Mouse (Mus musculus) ovary, postnatal 10 days (tissue): ENCODE results near the gene Vwa3a.

ENCODE experiments used
- DNase-seq: peaks from one replicate; pipeline ENCODE4 v3.0.0; 2022; ENCODE audit warnings: low spot score

The Vwa3a gene

GRCm38 (mm10) chr7:120748478-120748877 is 9.4 kb downstream of the Vwa3a start:
- no peak for DNase-seq

- DNase-seq = no peak
Observed at GRCm38 (mm10) chr7:120751330-120751729, 12.2 kb downstream of the Vwa3a start.

- DNase-seq = no peak
Observed at GRCm38 (mm10) chr7:120751906-120752305, 12.8 kb downstream of the Vwa3a start.

GRCm38 (mm10) chr7:120754671-120755070 is 15.6 kb downstream of the Vwa3a start:
- DNase-seq = peak; percentile 50

- DNase-seq = no peak
Observed at GRCm38 (mm10) chr7:120767369-120767768, 28.3 kb downstream of the Vwa3a start.

GRCm38 (mm10) chr7:120771389-120771788 is 32.3 kb downstream of the Vwa3a start:
- DNase-seq = no peak

- DNase-seq = no peak
Observed at GRCm38 (mm10) chr7:120778012-120778411, 38.9 kb downstream of the Vwa3a start.

GRCm38 (mm10) chr7:120795544-120795943 is 56.4 kb downstream of the Vwa3a start:
- DNase-seq = no peak

- no peak for DNase-seq
Observed at GRCm38 (mm10) chr7:120796369-120796768, 57.3 kb downstream of the Vwa3a start.

GRCm38 (mm10) chr7:120803268-120803667 is 64.2 kb downstream of the Vwa3a start:
- DNase-seq = no peak

GRCm38 (mm10) chr7:120809705-120810104 is 70.6 kb downstream of the Vwa3a start:
- DNase-seq = no peak

- no peak for DNase-seq
Observed at GRCm38 (mm10) chr7:120811834-120812415, 72.8 kb downstream of the Vwa3a start, which contains the start of gene Gm5737. TSS of gene Gm5737 (plus strand) at chr7:120812365.

GRCm38 (mm10) chr7:120817552-120817951 is 78.4 kb downstream of the Vwa3a start:
- no peak for DNase-seq

GRCm38 (mm10) chr7:120819386-120819785 is 80.3 kb downstream of the Vwa3a start:
- no peak for DNase-seq

- DNase-seq = peak; percentile 28
Observed at GRCm38 (mm10) chr7:120823248-120823647, 84.1 kb downstream of the Vwa3a start.

- DNase-seq = no peak
Observed at GRCm38 (mm10) chr7:120825097-120825496, 86.0 kb downstream of the Vwa3a start.

GRCm38 (mm10) chr7:120826408-120826807 is 87.3 kb downstream of the Vwa3a start:
- no peak for DNase-seq

- DNase-seq = no peak
Observed at GRCm38 (mm10) chr7:120830431-120831381, 91.6 kb downstream of the Vwa3a start.

GRCm38 (mm10) chr7:120834426-120834825 is 95.3 kb downstream of the Vwa3a start:
- DNase-seq = no peak

GRCm38 (mm10) chr7:120834863-120835372 is 95.8 kb downstream of the Vwa3a start:
- DNase-seq = no peak

- DNase-seq = peak; percentile 98
Observed at GRCm38 (mm10) chr7:120835449-120836359, 96.6 kb downstream of the Vwa3a start.

GRCm38 (mm10) chr7:120836361-120836760 is 97.2 kb downstream of the Vwa3a start:
- no peak for DNase-seq
